Mouse (Mus musculus) lung, postnatal 36 days (tissue): ENCODE data around the gene Ltbp1.

Source experiments
- DNase-seq: peaks from one replicate; pipeline ENCODE4 v3.0.0; 2022; ENCODE audit warnings: mixed read lengths

The Ltbp1 gene

DNA sequence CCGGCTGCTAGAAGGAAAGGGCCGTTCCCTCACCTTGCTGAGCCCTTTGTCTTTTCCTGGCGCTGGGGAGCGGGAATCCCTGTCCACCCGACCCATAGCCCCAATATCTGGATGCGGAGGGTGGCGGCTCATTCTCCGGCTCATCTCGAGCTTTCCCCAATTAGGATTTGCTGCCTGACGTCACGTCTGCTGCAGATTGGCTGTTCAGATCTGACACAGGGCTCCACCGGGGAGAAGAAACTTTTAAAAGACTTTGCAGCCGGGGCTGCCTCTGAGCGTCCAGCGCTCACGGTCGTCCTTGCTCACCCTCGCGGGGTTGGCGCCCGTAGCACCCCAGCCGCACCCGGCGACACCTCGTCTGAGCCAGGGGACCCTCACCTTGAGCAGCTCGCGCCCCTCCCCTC is at the start of gene Ltbp1:
Ltbp1 (plus strand) TSS at position 288 of the 404 bp plus-strand sequence.
- DNase-seq = peak; percentile 65

GRCm38 (mm10) chr17:74959481-74960245 is 45.7 kb upstream of the Ltbp1 start:
- DNase-seq = no peak

GRCm38 (mm10) chr17:74963222-74963621 is 42.1 kb upstream of the Ltbp1 start:
- no peak for DNase-seq

- DNase-seq = no peak
Observed at GRCm38 (mm10) chr17:74963861-74964260, 41.5 kb upstream of the Ltbp1 start.

DNA sequence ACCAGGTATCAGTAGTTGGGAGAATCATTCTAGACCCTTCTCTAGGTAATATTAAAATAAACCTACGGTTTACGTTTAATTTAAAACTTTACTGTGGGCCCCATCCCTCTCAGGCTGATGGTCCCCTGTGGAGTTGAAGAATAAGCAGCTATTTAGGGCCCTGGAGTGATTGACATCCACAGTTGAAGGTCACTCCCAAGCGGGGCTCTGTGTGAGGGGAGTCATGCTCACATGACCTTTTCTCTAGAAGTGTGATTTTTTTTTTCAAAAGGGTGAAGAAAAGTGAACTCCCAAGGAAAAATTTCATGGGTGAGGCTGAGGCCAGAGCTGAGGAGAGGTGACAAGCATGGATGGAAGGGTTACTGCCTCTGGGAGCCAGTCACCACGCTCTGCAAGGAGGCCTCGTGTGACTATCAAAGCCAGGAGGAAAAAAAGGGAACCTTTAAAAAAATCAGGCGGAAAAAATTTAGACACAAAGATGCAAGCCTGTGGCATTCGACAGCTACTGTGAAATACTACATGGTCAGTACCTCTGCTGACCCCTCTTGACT is 38.0 kb upstream of the Ltbp1 start:
- no peak for DNase-seq

DNA sequence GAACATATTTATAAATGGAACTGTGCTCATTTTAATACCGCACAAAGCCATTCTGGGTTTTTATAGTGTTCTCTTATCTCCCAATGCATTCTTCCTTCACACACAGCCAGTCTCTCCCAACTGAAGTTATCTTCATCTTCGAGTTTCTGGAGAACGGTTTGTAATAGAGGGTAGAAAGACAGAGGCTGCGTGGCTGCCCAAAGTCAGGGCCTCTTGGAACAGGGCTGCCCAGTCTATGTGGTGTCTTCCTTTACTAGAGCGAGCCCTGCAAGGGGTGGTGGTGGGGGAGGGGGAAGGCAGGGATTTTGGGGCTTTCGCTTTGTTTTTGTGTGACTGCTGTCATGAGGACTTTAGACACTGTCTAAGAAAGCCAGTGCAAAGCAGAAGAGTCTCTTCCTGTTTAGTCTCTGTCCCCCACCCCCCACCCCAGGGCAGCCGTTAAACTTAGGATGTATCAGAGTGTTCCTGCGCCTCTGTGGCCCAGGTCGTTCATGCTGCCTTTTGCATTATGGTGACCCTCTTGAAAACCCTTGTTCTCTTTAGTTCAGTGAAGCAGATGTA is 37.1 kb upstream of the Ltbp1 start:
- no peak for DNase-seq

DNA sequence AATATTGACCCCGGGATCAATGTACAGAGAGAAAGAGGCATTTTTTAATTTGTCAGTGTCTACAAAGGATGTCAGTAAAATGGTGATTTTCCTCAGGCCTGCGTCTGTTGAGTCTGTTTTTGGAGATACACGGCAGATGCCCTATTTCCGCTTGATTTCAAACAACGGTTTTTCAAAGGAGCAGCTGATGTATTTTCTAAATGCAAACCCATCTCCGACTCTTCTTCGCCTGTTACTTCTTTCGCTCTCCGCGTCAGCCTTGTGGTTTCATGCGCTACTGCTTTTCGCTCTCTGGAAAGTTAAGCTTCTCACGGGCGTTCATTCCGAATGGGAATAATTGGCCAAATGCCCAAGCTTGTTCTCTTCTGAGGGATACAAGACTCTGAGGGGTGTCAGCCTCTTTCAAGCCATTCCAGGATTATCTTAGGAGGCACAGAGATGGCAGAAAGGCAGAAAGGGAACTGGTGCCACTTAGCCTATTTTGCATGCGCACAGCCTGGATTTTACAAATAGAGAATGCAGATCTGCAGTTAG is 36.6 kb upstream of the Ltbp1 start:
- no peak for DNase-seq

GRCm38 (mm10) chr17:74975192-74975591 is 30.2 kb upstream of the Ltbp1 start:
- no peak for DNase-seq

- no peak for DNase-seq
Observed at GRCm38 (mm10) chr17:74976167-74976985, 29.0 kb upstream of the Ltbp1 start.

GRCm38 (mm10) chr17:74979767-74980166 is 25.6 kb upstream of the Ltbp1 start:
- no peak for DNase-seq

DNA sequence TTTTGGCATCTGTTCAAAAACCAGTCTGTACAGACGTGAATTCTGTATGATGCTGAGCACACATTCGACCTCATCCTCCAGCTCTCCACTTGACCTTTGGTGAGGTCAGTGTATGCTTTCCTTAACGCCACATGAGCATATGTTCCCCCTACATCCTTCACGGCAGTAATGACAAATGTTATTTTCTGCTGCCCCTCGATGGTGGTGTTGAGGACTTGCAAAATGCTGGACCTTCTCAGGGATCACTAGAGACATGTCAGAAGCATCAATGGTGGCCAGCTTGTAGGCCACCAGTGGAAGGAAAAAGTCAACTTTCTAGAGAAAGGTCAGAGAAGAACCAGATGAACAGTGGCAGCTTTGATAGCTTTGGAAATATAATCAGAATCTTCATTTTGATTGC is 23.7 kb upstream of the Ltbp1 start:
- DNase-seq = no peak

DNA sequence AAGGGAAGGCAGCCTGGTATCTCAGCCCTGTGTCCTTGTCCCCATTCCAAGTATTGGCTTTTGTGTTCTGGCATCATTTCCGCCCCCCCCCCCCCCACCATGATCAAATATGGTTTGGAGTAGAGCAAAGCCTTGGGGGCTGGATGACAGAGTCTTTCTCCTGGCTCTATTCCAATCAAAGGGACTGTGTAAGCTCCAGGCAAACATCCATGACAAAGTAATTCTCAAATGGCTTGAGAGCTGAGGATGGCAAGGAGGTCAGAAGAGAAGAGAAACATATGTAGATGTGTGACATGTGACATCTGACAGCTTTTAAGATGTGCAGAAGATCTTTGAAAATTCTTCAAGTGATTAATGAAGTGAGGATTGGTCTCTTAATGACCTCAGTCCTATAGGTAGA is 22.5 kb upstream of the Ltbp1 start:
- no peak for DNase-seq

- no peak for DNase-seq
Observed at GRCm38 (mm10) chr17:74984071-74984470, 21.3 kb upstream of the Ltbp1 start.

DNA sequence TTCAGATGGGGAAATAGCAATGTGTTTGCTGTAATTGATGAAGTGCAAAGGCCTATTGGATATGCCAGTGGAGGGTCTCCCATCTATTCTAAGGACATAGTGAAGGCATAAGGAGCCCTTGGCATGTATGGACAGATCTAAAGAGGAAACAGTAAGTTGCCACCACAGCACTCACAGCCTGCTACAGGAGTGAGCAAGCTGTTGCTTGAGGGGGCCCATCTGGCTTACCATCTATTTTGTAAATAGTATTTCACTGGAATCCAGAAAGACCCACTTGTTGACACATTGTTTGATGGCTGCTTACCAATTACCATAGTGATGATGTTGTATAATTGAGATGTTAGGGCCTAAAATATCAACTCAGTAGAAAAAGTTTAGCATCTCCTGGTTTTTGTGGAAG is 20.7 kb upstream of the Ltbp1 start:
- peak; percentile 65 for DNase-seq

DNA sequence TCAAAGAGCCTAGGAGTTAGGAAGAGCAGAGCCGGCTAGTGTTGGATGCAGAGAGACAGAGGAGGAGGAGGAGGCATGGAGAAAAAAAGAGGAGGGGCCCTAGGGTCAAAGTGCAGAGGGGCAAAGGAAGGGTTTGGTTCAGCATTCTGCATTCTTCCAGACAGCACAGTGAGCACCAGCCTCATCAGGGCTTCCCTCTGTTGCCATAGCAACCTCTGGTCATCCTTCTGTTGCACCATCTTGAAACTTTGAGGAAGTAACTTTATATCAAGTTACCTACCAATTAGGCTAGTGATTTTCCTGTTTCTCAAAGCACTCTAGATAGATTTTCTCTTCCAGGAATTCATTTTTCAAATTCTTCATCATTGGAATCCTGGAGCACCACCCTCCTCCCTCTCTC is 18.3 kb upstream of the Ltbp1 start:
- no peak for DNase-seq

GRCm38 (mm10) chr17:74989691-74990090 is 15.7 kb upstream of the Ltbp1 start:
- DNase-seq = no peak

DNA sequence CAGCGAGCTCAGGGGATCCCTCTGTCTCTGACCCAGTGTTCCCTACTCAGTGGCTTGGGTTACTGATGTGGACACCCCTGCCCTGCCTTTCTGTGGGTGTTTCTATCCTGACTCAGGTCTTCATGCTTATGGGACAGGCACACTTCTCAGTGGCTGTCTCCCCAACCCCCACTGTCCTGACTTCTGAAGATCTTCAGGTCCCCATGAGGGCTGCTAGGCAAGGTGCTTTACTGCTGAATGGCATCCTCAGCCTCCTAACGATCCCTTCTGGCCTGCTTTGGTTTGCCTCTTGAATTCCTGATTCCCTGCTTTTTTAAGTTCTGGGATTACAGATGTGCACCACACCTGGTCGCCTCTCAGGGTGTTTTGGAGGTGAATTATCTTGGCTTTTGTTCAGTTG is 14.8 kb upstream of the Ltbp1 start:
- DNase-seq = no peak

GRCm38 (mm10) chr17:74993726-74994581 is 11.4 kb upstream of the Ltbp1 start:
- peak; percentile 20 for DNase-seq

- DNase-seq = no peak
Observed at GRCm38 (mm10) chr17:74994582-74994893, 10.8 kb upstream of the Ltbp1 start.

DNA sequence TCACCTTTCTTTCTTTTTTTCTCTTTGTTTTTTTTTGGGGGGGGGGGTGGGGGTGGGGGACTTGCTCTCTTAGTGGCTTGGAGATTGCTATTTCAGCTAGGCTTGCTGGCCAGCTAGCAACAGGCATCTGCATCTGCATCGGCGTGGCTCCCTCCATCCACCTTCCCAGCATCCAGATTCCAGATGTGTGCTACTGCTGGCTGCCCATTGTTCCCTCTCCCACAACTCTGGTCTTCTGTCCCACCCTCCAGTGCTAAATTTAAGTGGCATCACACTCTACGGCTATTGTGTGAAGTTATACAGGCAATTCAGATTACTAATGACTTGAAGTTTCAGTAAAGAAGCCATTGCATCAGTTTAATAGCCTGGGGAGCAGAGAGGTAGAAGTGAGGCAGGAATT is 10.1 kb upstream of the Ltbp1 start:
- no peak for DNase-seq

- no peak for DNase-seq
Observed at GRCm38 (mm10) chr17:75000066-75000465, 5.3 kb upstream of the Ltbp1 start.

DNA sequence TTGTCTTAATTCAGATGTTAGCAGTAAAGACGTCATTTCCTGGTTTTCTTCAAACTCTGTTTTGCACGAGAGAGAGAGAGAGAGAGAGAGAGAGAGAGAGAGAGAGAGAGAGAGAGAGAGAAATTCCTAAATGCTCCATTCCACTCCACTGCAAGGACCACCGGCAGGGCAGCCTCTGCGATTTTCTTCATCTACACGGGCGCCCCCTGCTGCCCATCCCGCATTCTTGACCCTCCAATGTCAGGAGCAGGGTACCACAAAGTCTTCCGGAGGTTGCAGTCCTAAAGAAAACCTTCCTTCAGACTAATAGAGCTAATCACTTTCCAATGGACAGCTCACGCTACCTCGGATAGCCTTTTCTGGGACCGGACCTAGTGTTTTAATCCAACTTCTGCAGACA is 548 bp upstream of the Ltbp1 start:
- peak; percentile 84 for DNase-seq
